Mouse (Mus musculus): ENCODE measurements at regions not wholly inside any gene's neighbourhood (a gene's known extent, or its start where the extent isn't known, plus 50 kb on each side); places are given as distances from the start of the nearest gene placed in this dataset.

GRCm38 (mm10) chr3:70097813-70098212 is 90.4 kb downstream of the Otol1 start:
- no peak for DNase-seq (ENCODE audit: low read depth in 2 of 2, low spot score in 2 of 2)

- no peak for DNase-seq (ENCODE audit: low read depth in 2 of 2, low spot score in 2 of 2)
Measured at GRCm38 (mm10) chr3:70102091-70102490, 94.7 kb downstream of the Otol1 start.

- DNase-seq (ENCODE audit: low read depth in 2 of 2, low spot score in 2 of 2) = no peak
Measured at GRCm38 (mm10) chr3:70102593-70103213, 95.3 kb downstream of the Otol1 start.

- DNase-seq (ENCODE audit: low read depth in 2 of 2, low spot score in 2 of 2) = peak in 1 of 2 experiments; percentile 9
Measured at GRCm38 (mm10) chr3:70103983-70104827, 96.8 kb downstream of the Otol1 start.

GRCm38 (mm10) chr3:70104828-70105399 is 97.5 kb downstream of the Otol1 start:
- DNase-seq (ENCODE audit: low read depth in 2 of 2, low spot score in 2 of 2) = no peak

GRCm38 (mm10) chr3:70105561-70105960 is 98.1 kb downstream of the Otol1 start:
- DNase-seq (ENCODE audit: low read depth in 2 of 2, low spot score in 2 of 2) = no peak

- DNase-seq (ENCODE audit: low read depth in 2 of 2, low spot score in 2 of 2) = no peak
Measured at GRCm38 (mm10) chr3:70106141-70106540, 98.7 kb downstream of the Otol1 start.

- DNase-seq (ENCODE audit: low read depth in 2 of 2, low spot score in 2 of 2) = no peak
Measured at GRCm38 (mm10) chr3:70126212-70126611, 118.8 kb downstream of the Otol1 start.

- DNase-seq (ENCODE audit: low read depth in 2 of 2, low spot score in 2 of 2) = no peak
Measured at GRCm38 (mm10) chr3:70130241-70131029, 123.0 kb downstream of the Otol1 start.

- DNase-seq (ENCODE audit: low read depth in 2 of 2, low spot score in 2 of 2) = no peak
Measured at GRCm38 (mm10) chr3:70134963-70135362, 127.5 kb downstream of the Otol1 start.

GRCm38 (mm10) chr3:70138488-70138887 is 131.1 kb downstream of the Otol1 start:
- DNase-seq (ENCODE audit: low read depth in 2 of 2, low spot score in 2 of 2) = no peak

GRCm38 (mm10) chr3:70138926-70139325 is 131.5 kb downstream of the Otol1 start:
- no peak for DNase-seq (ENCODE audit: low read depth in 2 of 2, low spot score in 2 of 2)

GRCm38 (mm10) chr3:70145728-70146127 is 138.3 kb downstream of the Otol1 start:
- no peak for DNase-seq (ENCODE audit: low read depth in 2 of 2, low spot score in 2 of 2)

- no peak for DNase-seq (ENCODE audit: low read depth in 2 of 2, low spot score in 2 of 2)
Measured at GRCm38 (mm10) chr3:70151156-70151555, 143.7 kb downstream of the Otol1 start.

GRCm38 (mm10) chr3:70160043-70160442 is 152.6 kb downstream of the Otol1 start:
- no peak for DNase-seq (ENCODE audit: low read depth in 2 of 2, low spot score in 2 of 2)

GRCm38 (mm10) chr3:70171667-70172066 is 164.3 kb downstream of the Otol1 start:
- DNase-seq (ENCODE audit: low read depth in 2 of 2, low spot score in 2 of 2) = no peak

- DNase-seq (ENCODE audit: low read depth in 2 of 2, low spot score in 2 of 2) = no peak
Measured at GRCm38 (mm10) chr3:70176391-70176790, 169.0 kb downstream of the Otol1 start.

- DNase-seq (ENCODE audit: low read depth in 2 of 2, low spot score in 2 of 2) = no peak
Measured at GRCm38 (mm10) chr3:70181611-70182010, 174.2 kb downstream of the Otol1 start.

- DNase-seq (ENCODE audit: low read depth in 2 of 2, low spot score in 2 of 2) = no peak
Measured at GRCm38 (mm10) chr3:70190741-70191140, 183.3 kb downstream of the Otol1 start.

- no peak for DNase-seq (ENCODE audit: low read depth in 2 of 2, low spot score in 2 of 2)
Measured at GRCm38 (mm10) chr3:70196671-70197070, 189.3 kb downstream of the Otol1 start.

GRCm38 (mm10) chr3:70198890-70199289 is 191.5 kb downstream of the Otol1 start:
- no peak for DNase-seq (ENCODE audit: low read depth in 2 of 2, low spot score in 2 of 2)
